Mouse (Mus musculus) lung, adult 2 months (tissue): ENCODE measurements around the gene Wfdc18. TPM values are rescaled to one million over a fixed set of nuclear protein-coding genes. Genes with fewer than 3 reads are reported as not detected.

Source experiments
- DNase-seq: peaks from one replicate; pipeline ENCODE4 v3.0.0; 2022
- H3K4me1 ChIP-seq: fragments of 200-500 bp; 2 replicates; pipeline ENCODE4 v1.6.1; 2011; ENCODE audit warnings: low read length; ENCODE audit not compliant: control insufficient read depth, insufficient read depth
- H3K4me3 ChIP-seq: fragments of 200-500 bp; replicated peaks from 2 replicates; pipeline ENCODE3; 2011; ENCODE audit warnings: low read depth, mild to moderate bottlenecking, control low read depth, low read length; ENCODE audit errors: extremely low read depth
- CTCF ChIP-seq: fragments of 200-500 bp; IDR thresholded peaks from 2 replicates; pipeline ENCODE4 v1.5.1; 2011; ENCODE audit warnings: mild to moderate bottlenecking, low read length, control low read depth; ENCODE audit not compliant: insufficient read depth
- POLR2A ChIP-seq: fragments of 200-500 bp; IDR thresholded peaks from 2 replicates; pipeline ENCODE4 v1.6.1; 2011; ENCODE audit warnings: low read depth, mild to moderate bottlenecking, control low read depth, low read length, borderline replicate concordance; ENCODE audit errors: extremely low read depth
- WGBS: fragments of 180-500 bp; shearing (Covaris S2); methylation state at CpG from one replicate; pipeline ENCODE4 v1.1.7; 2018; 5-methylcytosine and 5-hydroxymethylcytosine counted together
- polyA plus RNA-seq: library from polyadenylated mRNA; depleted of rRNA; stranded (reverse); fragments of >200 nt; gene quantifications from 2 replicates; pipeline ENCODE4 v1.2.3, GENCODE M21; 2012

Wfdc18 gene
- polyA plus RNA-seq, 1 experiment, result not detected

GRCm38 (mm10) chr11:83720766-83721165 lies 12.0 kb downstream of the Wfdc18 start:
- DNase-seq, result no peak
- TF ChIP-seq POLR2A (no peak), CTCF (no peak)
- no peak overlapping the region for H3K4me3 ChIP-seq
- H3K4me1 ChIP-seq, result no peaks in the 10 kb centered on the region

GRCm38 (mm10) chr11:83728757-83729432 lies 20.1 kb downstream of the Wfdc18 start:
- 60% methylated on average over 3 of the region's 3 CpGs for WGBS
- no peaks in the 10 kb centered on the region for H3K4me1 ChIP-seq
- H3K4me3 ChIP-seq, result no peak overlapping the region
- DNase-seq, result no peak
- TF ChIP-seq POLR2A, result no peak
- TF ChIP-seq CTCF, result no peak

GRCm38 (mm10) chr11:83731116-83731515 lies 22.3 kb downstream of the Wfdc18 start:
- Histone ChIP-seq H3K4me1 (no peaks in the 10 kb centered on the region), H3K4me3 (no peak overlapping the region)
- WGBS, result 85% methylated on average over 1 of the region's 1 CpGs
- TF ChIP-seq POLR2A, result no peak
- no peak for TF ChIP-seq CTCF
- no peak for DNase-seq

- TF ChIP-seq POLR2A, result no peak
- TF ChIP-seq CTCF, result no peak
- Histone ChIP-seq H3K4me3 (no peak overlapping the region), H3K4me1 (no peaks in the 10 kb centered on the region)
- 75% methylated on average over 5 of the region's 5 CpGs for WGBS
- DNase-seq, result no peak
These were observed 24.3 kb downstream of the Wfdc18 start for GRCm38 (mm10) chr11:83733071-83733640.

- no peak for DNase-seq
- H3K4me3 ChIP-seq, result no peak overlapping the region
- WGBS, result 58% methylated on average over 1 of the region's 1 CpGs
- H3K4me1 ChIP-seq, result no peaks in the 10 kb centered on the region
- TF ChIP-seq POLR2A (no peak), CTCF (no peak)
These were observed 25.4 kb downstream of the Wfdc18 start for GRCm38 (mm10) chr11:83734215-83734614.

- no peak overlapping the region for H3K4me3 ChIP-seq
- DNase-seq, result no peak
- WGBS, result 45% methylated on average over 2 of the region's 2 CpGs
- no peaks in the 10 kb centered on the region for H3K4me1 ChIP-seq
- no peak for TF ChIP-seq POLR2A
- TF ChIP-seq CTCF, result no peak
These were observed 27.1 kb downstream of the Wfdc18 start for GRCm38 (mm10) chr11:83735881-83736280.

- 62% methylated on average over 3 of the region's 3 CpGs for WGBS
- no peak for TF ChIP-seq POLR2A
- no peak for TF ChIP-seq CTCF
- DNase-seq, result no peak
- H3K4me3 ChIP-seq, result no peak overlapping the region
- H3K4me1 ChIP-seq, result no peaks in the 10 kb centered on the region
These were observed 28.3 kb downstream of the Wfdc18 start for GRCm38 (mm10) chr11:83737109-83737558.

- 26% methylated on average over 5 of the region's 5 CpGs for WGBS
- H3K4me1 ChIP-seq, result peaks cover 4% of the 10 kb centered on the region
- no peak overlapping the region for H3K4me3 ChIP-seq
- DNase-seq, result peak; percentile 63
- TF ChIP-seq POLR2A (no peak), CTCF (peak; percentile 81)
These were observed 30.4 kb downstream of the Wfdc18 start for GRCm38 (mm10) chr11:83739241-83739640.

GRCm38 (mm10) chr11:83740443-83740991 lies 31.7 kb downstream of the Wfdc18 start:
- 54% methylated on average over 4 of the region's 4 CpGs for WGBS
- Histone ChIP-seq H3K4me1 (peaks cover 4% of the 10 kb centered on the region), H3K4me3 (no peak overlapping the region)
- TF ChIP-seq POLR2A, result no peak
- no peak for DNase-seq

- Histone ChIP-seq H3K4me1 (peaks cover 4% of the 10 kb centered on the region), H3K4me3 (no peak overlapping the region)
- WGBS, result 63% methylated on average over 5 of the region's 5 CpGs
- DNase-seq, result no peak
- TF ChIP-seq CTCF (no peak), POLR2A (no peak)
These were observed 33.0 kb downstream of the Wfdc18 start for GRCm38 (mm10) chr11:83741841-83742240.
